Mouse (Mus musculus): ENCODE measurements around the gene Sycp3. TPM values are rescaled to one million over a fixed set of nuclear protein-coding genes. Genes with fewer than 3 reads are reported as not detected.
"Not testable (repeated sequence)": the region's sequence is repeated elsewhere in the genome, so short reads cannot be mapped to it uniquely, and the experiment has no call there.

Gene Sycp3
- polyA plus RNA-seq, 1 experiment from 2014 or later = not detected

GRCm38 (mm10) chr10:88504481-88504880 lies 45.1 kb downstream of the Sycp3 start:
- H3K27ac ChIP-seq (ENCODE audit: low read length) = peak overlapping the region; percentile 70
- whole genome bisulfite sequencing = 56% methylated on average over 3 of the region's 3 CpGs

GRCm38 (mm10) chr10:88505256-88505655 lies 45.9 kb downstream of the Sycp3 start:
- WGBS = 63% methylated on average over 5 of the region's 5 CpGs
- H3K36me3 ChIP-seq (ENCODE audit: control insufficient read depth, insufficient read depth, low read length) = no peaks in the 10 kb centered on the region
- H3K4me3 ChIP-seq (replicated peaks; ENCODE audit: low read length) = no peak overlapping the region
- peaks cover 21% of the 10 kb centered on the region for H3K4me1 ChIP-seq (ENCODE audit: control insufficient read depth, insufficient read depth, low read length)
- no peaks in the 10 kb centered on the region for H3K9me3 ChIP-seq (replicated peaks; ENCODE audit: control insufficient read depth, low read length)
- H3K27ac ChIP-seq (ENCODE audit: low read length) = peak overlapping the region; percentile 33; the same call in 1 of the 2 replicates
- H3K9ac ChIP-seq (ENCODE audit: low read length) = no peak overlapping the region
- ATAC-seq (ENCODE audit: insufficient read depth, low FRiP score) = no peak
- no peak overlapping the region for H3K4me2 ChIP-seq (ENCODE audit: low read depth, low read length)
- H3K27me3 ChIP-seq (ENCODE audit: control insufficient read depth, insufficient read depth, low read length) = no peaks in the 10 kb centered on the region

More at GRCm38 (mm10) chr10:88504481-88504880, 45.1 kb downstream of the Sycp3 start:
- peaks cover 21% of the 10 kb centered on the region for H3K4me1 ChIP-seq (ENCODE audit: control insufficient read depth, insufficient read depth, low read length)
- no peaks in the 10 kb centered on the region for H3K27me3 ChIP-seq (ENCODE audit: control insufficient read depth, insufficient read depth, low read length)
- no peaks in the 10 kb centered on the region for H3K9me3 ChIP-seq (replicated peaks; ENCODE audit: control insufficient read depth, low read length)
- H3K4me2 ChIP-seq (ENCODE audit: low read depth, low read length) = peak overlapping the region; percentile 92
- peak overlapping the region; percentile 69 for H3K9ac ChIP-seq (ENCODE audit: low read length)
- peak overlapping the region; percentile 85; the same call in 1 of the 2 replicates for H3K4me3 ChIP-seq (replicated peaks; ENCODE audit: low read length)
- ATAC-seq (ENCODE audit: insufficient read depth, low FRiP score) = no peak
- no peaks in the 10 kb centered on the region for H3K36me3 ChIP-seq (ENCODE audit: control insufficient read depth, insufficient read depth, low read length)

GRCm38 (mm10) chr10:88507691-88508143 lies 48.3 kb downstream of the Sycp3 start:
- 67% methylated on average over 7 of the region's 7 CpGs for WGBS
- Histone ChIP-seq H3K9me3 (replicated peaks; ENCODE audit: control insufficient read depth, low read length) (no peaks in the 10 kb centered on the region), H3K9ac (ENCODE audit: low read length) (no peak overlapping the region), H3K27me3 (ENCODE audit: control insufficient read depth, insufficient read depth, low read length) (no peaks in the 10 kb centered on the region), H3K36me3 (ENCODE audit: control insufficient read depth, insufficient read depth, low read length) (no peaks in the 10 kb centered on the region), H3K4me1 (ENCODE audit: control insufficient read depth, insufficient read depth, low read length) (peaks cover 18% of the 10 kb centered on the region), H3K4me2 (ENCODE audit: low read depth, low read length) (no peak overlapping the region), H3K4me3 (replicated peaks; ENCODE audit: low read length) (no peak overlapping the region), H3K27ac (ENCODE audit: low read length) (no peak overlapping the region)
- no peak for ATAC-seq (ENCODE audit: insufficient read depth, low FRiP score)

- WGBS = 60% methylated on average over 12 of the region's 12 CpGs
- no peak overlapping the region for H3K4me3 ChIP-seq (replicated peaks; ENCODE audit: low read length)
- no peaks in the 10 kb centered on the region for H3K9me3 ChIP-seq (replicated peaks; ENCODE audit: control insufficient read depth, low read length)
- H3K36me3 ChIP-seq (ENCODE audit: control insufficient read depth, insufficient read depth, low read length) = no peaks in the 10 kb centered on the region
- no peak for ATAC-seq (ENCODE audit: insufficient read depth, low FRiP score)
- no peaks in the 10 kb centered on the region for H3K27me3 ChIP-seq (ENCODE audit: control insufficient read depth, insufficient read depth, low read length)
- no peak overlapping the region for H3K27ac ChIP-seq (ENCODE audit: low read length)
- H3K4me1 ChIP-seq (ENCODE audit: control insufficient read depth, insufficient read depth, low read length) = peaks cover 5% of the 10 kb centered on the region; the same call in 1 of the 2 replicates
- no peak overlapping the region for H3K4me2 ChIP-seq (ENCODE audit: low read depth, low read length)
- H3K9ac ChIP-seq (ENCODE audit: low read length) = no peak overlapping the region
Observed at GRCm38 (mm10) chr10:88510503-88511271, 51.3 kb downstream of the Sycp3 start.

GRCm38 (mm10) chr10:88511355-88511754 lies 52.0 kb downstream of the Sycp3 start:
- H3K9me3 ChIP-seq (replicated peaks; ENCODE audit: control insufficient read depth, low read length) = no peaks in the 10 kb centered on the region
- H3K9ac ChIP-seq (ENCODE audit: low read length) = no peak overlapping the region
- H3K4me3 ChIP-seq (replicated peaks; ENCODE audit: low read length) = no peak overlapping the region
- ATAC-seq (ENCODE audit: insufficient read depth, low FRiP score) = no peak
- H3K4me1 ChIP-seq (ENCODE audit: control insufficient read depth, insufficient read depth, low read length) = peaks cover 5% of the 10 kb centered on the region; the same call in 1 of the 2 replicates
- 71% methylated on average over 9 of the region's 9 CpGs for WGBS
- H3K27me3 ChIP-seq (ENCODE audit: control insufficient read depth, insufficient read depth, low read length) = no peaks in the 10 kb centered on the region
- no peak overlapping the region for H3K27ac ChIP-seq (ENCODE audit: low read length)
- no peak overlapping the region for H3K4me2 ChIP-seq (ENCODE audit: low read depth, low read length)
- H3K36me3 ChIP-seq (ENCODE audit: control insufficient read depth, insufficient read depth, low read length) = no peaks in the 10 kb centered on the region

GRCm38 (mm10) chr10:88513574-88514135 lies 54.3 kb downstream of the Sycp3 start:
- no peaks in the 10 kb centered on the region for H3K27me3 ChIP-seq (ENCODE audit: control insufficient read depth, insufficient read depth, low read length)
- H3K27ac ChIP-seq (ENCODE audit: low read length) = no peak overlapping the region
- H3K9ac ChIP-seq (ENCODE audit: low read length) = no peak overlapping the region
- WGBS = 75% methylated on average over 8 of the region's 8 CpGs
- no peak for ATAC-seq (ENCODE audit: insufficient read depth, low FRiP score)
- no peak overlapping the region for H3K4me3 ChIP-seq (replicated peaks; ENCODE audit: low read length)
- no peaks in the 10 kb centered on the region for H3K9me3 ChIP-seq (replicated peaks; ENCODE audit: control insufficient read depth, low read length)
- H3K4me2 ChIP-seq (ENCODE audit: low read depth, low read length) = no peak overlapping the region
- no peaks in the 10 kb centered on the region for H3K36me3 ChIP-seq (ENCODE audit: control insufficient read depth, insufficient read depth, low read length)
- H3K4me1 ChIP-seq (ENCODE audit: control insufficient read depth, insufficient read depth, low read length) = peaks cover 5% of the 10 kb centered on the region; the same call in 1 of the 2 replicates

GRCm38 (mm10) chr10:88514495-88514894 lies 55.1 kb downstream of the Sycp3 start:
- no peak overlapping the region for H3K4me2 ChIP-seq (ENCODE audit: low read depth, low read length)
- no peaks in the 10 kb centered on the region for H3K36me3 ChIP-seq (ENCODE audit: control insufficient read depth, insufficient read depth, low read length)
- H3K4me1 ChIP-seq (ENCODE audit: control insufficient read depth, insufficient read depth, low read length) = peaks cover 5% of the 10 kb centered on the region; the same call in 1 of the 2 replicates
- H3K9ac ChIP-seq (ENCODE audit: low read length) = no peak overlapping the region
- 35% methylated on average over 2 of the region's 2 CpGs for WGBS
- no peak for ATAC-seq (ENCODE audit: insufficient read depth, low FRiP score)
- no peak overlapping the region for H3K4me3 ChIP-seq (replicated peaks; ENCODE audit: low read length)
- H3K27ac ChIP-seq (ENCODE audit: low read length) = no peak overlapping the region
- no peaks in the 10 kb centered on the region for H3K27me3 ChIP-seq (ENCODE audit: control insufficient read depth, insufficient read depth, low read length)
- no peaks in the 10 kb centered on the region for H3K9me3 ChIP-seq (replicated peaks; ENCODE audit: control insufficient read depth, low read length)

GRCm38 (mm10) chr10:88515049-88515448 lies 55.7 kb downstream of the Sycp3 start:
- H3K27ac ChIP-seq (ENCODE audit: low read length); H3K9me3 ChIP-seq (replicated peaks; ENCODE audit: control insufficient read depth, low read length); H3K4me3 ChIP-seq (replicated peaks; ENCODE audit: low read length); H3K36me3 ChIP-seq (ENCODE audit: control insufficient read depth, insufficient read depth, low read length); ATAC-seq (ENCODE audit: insufficient read depth, low FRiP score); H3K4me2 ChIP-seq (ENCODE audit: low read depth, low read length); H3K9ac ChIP-seq (ENCODE audit: low read length); H3K27me3 ChIP-seq (ENCODE audit: control insufficient read depth, insufficient read depth, low read length); H3K4me1 ChIP-seq (ENCODE audit: control insufficient read depth, insufficient read depth, low read length): not testable (repeated sequence)
- WGBS = 83% methylated on average over 7 of the region's 7 CpGs

GRCm38 (mm10) chr10:88522795-88523194 lies 63.4 kb downstream of the Sycp3 start:
- Histone ChIP-seq H3K4me1 (ENCODE audit: control insufficient read depth, insufficient read depth, low read length) (no peaks in the 10 kb centered on the region), H3K9ac (ENCODE audit: low read length) (no peak overlapping the region), H3K9me3 (replicated peaks; ENCODE audit: control insufficient read depth, low read length) (no peaks in the 10 kb centered on the region), H3K4me2 (ENCODE audit: low read depth, low read length) (no peak overlapping the region), H3K27ac (ENCODE audit: low read length) (no peak overlapping the region), H3K36me3 (ENCODE audit: control insufficient read depth, insufficient read depth, low read length) (no peaks in the 10 kb centered on the region), H3K4me3 (replicated peaks; ENCODE audit: low read length) (no peak overlapping the region), H3K27me3 (ENCODE audit: control insufficient read depth, insufficient read depth, low read length) (no peaks in the 10 kb centered on the region)
- WGBS = 76% methylated on average over 8 of the region's 8 CpGs
- ATAC-seq (ENCODE audit: insufficient read depth, low FRiP score) = no peak
